Mouse (Mus musculus) left cerebral cortex, adult 11 months (tissue): ENCODE measurements at regions not wholly inside any gene's neighbourhood (a gene's known extent, or its start where the extent isn't known, plus 50 kb on each side); places are given as distances from the start of the nearest gene placed in this dataset.

Experiments used
- DNase-seq: peaks from one replicate; pipeline ENCODE4 v3.0.0; 2022; ENCODE audit warnings: low spot score

GRCm38 (mm10) chr2:124718985-124719384 is 348.9 kb upstream of the Slc24a5 start:
- DNase-seq = no peak

- DNase-seq = no peak
Observed at GRCm38 (mm10) chr2:124719820-124720478, 348.0 kb upstream of the Slc24a5 start.

- DNase-seq = peak; percentile 21
Observed at GRCm38 (mm10) chr2:124720593-124721445, 347.1 kb upstream of the Slc24a5 start.

- no peak for DNase-seq
Observed at GRCm38 (mm10) chr2:124724171-124724570, 343.8 kb upstream of the Slc24a5 start.

- DNase-seq = no peak
Observed at GRCm38 (mm10) chr2:124724827-124725480, 343.0 kb upstream of the Slc24a5 start.

GRCm38 (mm10) chr2:124727979-124728378 is 339.9 kb upstream of the Slc24a5 start:
- DNase-seq = no peak

- no peak for DNase-seq
Observed at GRCm38 (mm10) chr2:124732593-124732992, 335.3 kb upstream of the Slc24a5 start.

- no peak for DNase-seq
Observed at GRCm38 (mm10) chr2:124740848-124741247, 327.1 kb upstream of the Slc24a5 start.

- DNase-seq = no peak
Observed at GRCm38 (mm10) chr2:124742964-124743363, 325.0 kb upstream of the Slc24a5 start.

GRCm38 (mm10) chr2:124745045-124745444 is 322.9 kb upstream of the Slc24a5 start:
- DNase-seq = no peak

GRCm38 (mm10) chr2:124747119-124747518 is 320.8 kb upstream of the Slc24a5 start:
- DNase-seq = no peak

GRCm38 (mm10) chr2:124747627-124748026 is 320.3 kb upstream of the Slc24a5 start:
- DNase-seq = peak; percentile 13

GRCm38 (mm10) chr2:124751832-124752231 is 316.1 kb upstream of the Slc24a5 start:
- no peak for DNase-seq

GRCm38 (mm10) chr2:124753717-124754116 is 314.2 kb upstream of the Slc24a5 start:
- no peak for DNase-seq

GRCm38 (mm10) chr2:124755244-124755643 is 312.7 kb upstream of the Slc24a5 start:
- DNase-seq = no peak

- DNase-seq = no peak
Observed at GRCm38 (mm10) chr2:124758992-124759391, 308.9 kb upstream of the Slc24a5 start.

GRCm38 (mm10) chr2:124763650-124764049 is 304.3 kb upstream of the Slc24a5 start:
- DNase-seq = no peak

- DNase-seq = no peak
Observed at GRCm38 (mm10) chr2:124764186-124764910, 303.6 kb upstream of the Slc24a5 start.

GRCm38 (mm10) chr2:124769267-124769967 is 298.5 kb upstream of the Slc24a5 start:
- no peak for DNase-seq

GRCm38 (mm10) chr2:124770028-124770427 is 297.9 kb upstream of the Slc24a5 start:
- DNase-seq = no peak

- DNase-seq = no peak
Observed at GRCm38 (mm10) chr2:124772055-124772708, 295.7 kb upstream of the Slc24a5 start.
